Mouse (Mus musculus): Measurements from ENCODE around the gene Cdc27. TPM values are rescaled to one million over a fixed set of nuclear protein-coding genes. Genes with fewer than 3 reads are reported as not detected.
"Not testable (repeated sequence)": the region's sequence is repeated elsewhere in the genome, so short reads cannot be mapped to it uniquely, and the experiment has no call there.

Gene Cdc27
- total RNA-seq, 2 experiments from 2014 or later: 53.0 to 57.6 TPM

- peak; percentile 66 for DNase-seq
Measured at GRCm38 (mm10) chr11:104571373-104571772, 21.0 kb upstream of the Cdc27 start.

DNA sequence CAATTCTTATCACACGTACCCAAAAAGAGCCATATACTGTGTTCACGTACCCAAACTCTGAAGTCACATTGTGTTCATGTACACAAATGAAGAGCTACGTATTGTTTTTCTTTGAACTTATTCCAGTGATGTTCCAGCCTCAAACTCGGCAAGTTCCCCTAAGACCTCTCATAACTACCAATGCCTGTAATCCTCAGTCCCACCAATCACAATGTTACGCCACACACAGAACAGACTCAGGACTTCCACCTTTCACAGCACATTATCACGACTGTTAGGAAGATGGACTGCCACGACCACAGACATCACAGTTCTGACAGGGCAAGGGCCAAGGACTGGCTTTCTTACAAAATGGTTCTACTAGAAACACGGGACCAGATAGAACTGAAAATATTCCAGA, 20.1 kb upstream of the Cdc27 start:
- DNase-seq: not testable (repeated sequence)

DNA sequence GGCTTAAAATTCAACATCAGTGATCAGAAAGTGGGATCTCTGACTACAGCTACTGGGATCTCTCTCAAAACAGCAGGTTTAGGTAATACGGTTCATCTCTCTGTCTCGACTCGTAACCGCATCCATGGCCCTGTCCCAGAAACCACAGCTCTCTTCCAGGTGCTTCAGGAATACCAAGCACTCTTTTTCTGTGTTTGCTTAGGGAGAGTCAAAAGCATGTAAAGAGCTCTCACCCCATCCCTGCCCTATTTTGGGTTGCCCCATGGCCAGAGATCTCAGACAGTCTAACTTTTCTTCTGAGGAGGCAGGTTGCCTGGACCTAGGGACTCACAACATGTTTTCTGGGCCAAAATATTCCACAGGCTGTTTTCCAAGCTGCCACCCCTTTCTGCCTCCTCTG, 17.9 kb upstream of the Cdc27 start:
- DNase-seq: no peak

DNA sequence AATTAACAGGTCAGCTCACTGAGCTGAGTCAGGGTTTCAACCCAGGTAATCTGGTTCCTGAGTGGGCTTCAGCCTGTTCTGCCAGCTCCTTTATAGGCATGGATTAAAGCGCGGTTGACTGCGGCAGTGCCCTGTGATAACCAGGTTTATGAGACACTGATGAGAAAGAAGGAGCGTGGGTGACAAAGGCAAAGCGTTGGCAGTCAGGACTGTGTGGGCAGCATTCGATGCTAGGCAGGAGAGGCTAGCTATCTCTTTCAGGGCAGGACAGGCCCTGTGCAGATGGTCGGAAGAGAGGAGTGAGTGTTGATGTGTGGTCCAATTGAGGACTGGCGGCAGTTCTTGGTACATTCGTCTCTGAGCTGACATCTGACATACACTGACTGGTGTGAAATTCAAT, 17.3 kb upstream of the Cdc27 start:
- no peak for DNase-seq

- DNase-seq: no peak
Measured at GRCm38 (mm10) chr11:104566796-104567195, 16.4 kb upstream of the Cdc27 start.

- DNase-seq: no peak
Measured at GRCm38 (mm10) chr11:104566097-104566496, 15.7 kb upstream of the Cdc27 start.

GRCm38 (mm10) chr11:104565172-104565571, 14.8 kb upstream of the Cdc27 start:
- DNase-seq: no peak

DNA sequence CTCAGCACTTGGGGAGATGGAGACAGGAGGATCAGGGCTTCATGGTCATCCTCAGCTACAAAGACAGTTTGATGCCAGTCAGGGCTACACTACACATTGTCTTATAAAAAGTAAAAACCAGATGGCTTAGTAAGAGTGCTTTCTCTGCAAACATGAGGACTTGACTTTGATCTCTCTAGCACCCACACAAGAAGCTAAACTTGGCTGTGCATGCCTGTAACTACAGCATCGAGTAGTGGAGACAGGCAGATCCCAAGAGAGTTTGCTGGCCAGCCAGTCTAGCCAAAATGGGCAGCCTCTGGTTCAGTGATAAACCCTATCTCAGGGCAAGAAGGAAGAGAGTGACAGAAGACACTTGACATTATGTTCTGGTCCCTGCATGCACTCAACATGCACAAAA, 13.1 kb upstream of the Cdc27 start:
- no peak for DNase-seq

GRCm38 (mm10) chr11:104560971-104561370, 10.6 kb upstream of the Cdc27 start:
- no peak for DNase-seq

- peak; percentile 29 for DNase-seq
Measured at GRCm38 (mm10) chr11:104558651-104559403, 8.4 kb upstream of the Cdc27 start.

DNA sequence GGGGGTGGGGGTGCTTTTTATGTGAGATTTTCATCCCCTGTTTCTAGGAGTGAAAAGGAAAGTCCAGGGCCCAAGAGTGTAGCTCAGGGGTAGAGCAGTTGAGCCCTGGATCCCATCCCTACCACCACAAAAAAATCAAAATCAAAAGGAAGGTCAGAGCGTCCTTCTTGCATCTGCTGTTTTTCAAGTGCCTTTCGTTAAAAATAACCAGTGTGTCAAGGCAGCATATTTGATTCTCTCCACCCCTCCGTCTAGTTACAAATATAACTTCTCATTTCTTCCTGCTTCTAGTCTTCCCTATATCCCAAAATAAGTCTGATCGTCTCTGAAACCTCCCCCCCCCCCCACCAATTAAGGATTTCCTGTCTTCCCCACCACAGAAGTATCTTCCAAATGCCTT, 7.6 kb upstream of the Cdc27 start:
- no peak for DNase-seq

DNA sequence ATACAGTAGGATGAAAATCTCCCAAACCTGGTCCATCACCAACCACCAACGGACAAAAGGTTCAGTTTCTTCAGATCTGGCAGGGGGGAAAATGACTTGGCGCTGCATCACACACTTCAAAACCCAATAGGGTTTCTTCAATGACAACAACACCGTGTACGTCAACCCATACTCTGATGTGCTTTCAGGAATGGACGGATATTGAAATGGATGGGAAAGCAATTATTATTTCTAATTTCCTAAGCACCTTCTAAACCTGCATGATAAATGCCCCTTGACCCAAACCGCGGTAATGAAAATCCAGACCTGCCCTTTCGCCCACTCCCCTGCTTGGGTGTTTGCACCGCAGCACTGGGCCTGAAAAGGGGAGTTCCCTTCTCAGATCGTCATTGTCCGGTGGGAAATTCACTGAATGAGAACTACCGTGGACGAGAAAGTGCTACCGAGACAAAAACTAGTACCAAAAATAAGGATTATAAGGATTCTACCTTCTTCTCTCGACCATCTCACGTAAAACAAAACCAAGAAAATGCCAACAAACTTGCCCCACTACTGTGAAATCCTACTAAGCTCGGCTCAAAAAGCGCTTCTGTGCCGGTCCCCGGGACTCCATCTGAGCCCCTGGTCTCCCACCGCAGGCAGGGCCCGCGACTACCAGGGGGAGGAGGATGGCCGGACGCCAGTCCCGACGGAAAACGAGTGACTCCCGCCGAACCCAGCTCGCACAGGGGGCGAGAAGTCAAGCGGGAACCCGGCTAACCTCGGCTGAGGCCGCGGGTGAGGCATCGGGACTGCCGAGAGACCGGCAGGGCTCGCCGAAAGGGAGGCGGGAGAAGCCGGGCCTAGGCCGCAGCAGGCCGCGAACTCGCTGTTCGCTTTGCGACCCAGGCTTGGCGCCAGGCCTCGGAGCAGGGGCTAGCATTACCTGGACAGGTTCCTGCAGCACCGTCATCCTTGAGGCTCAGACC, 698 bp downstream of the Cdc27 start:
- peak; percentile 86 for DNase-seq

GRCm38 (mm10) chr11:104547502-104547901, 2.9 kb downstream of the Cdc27 start:
- no peak for DNase-seq

DNA sequence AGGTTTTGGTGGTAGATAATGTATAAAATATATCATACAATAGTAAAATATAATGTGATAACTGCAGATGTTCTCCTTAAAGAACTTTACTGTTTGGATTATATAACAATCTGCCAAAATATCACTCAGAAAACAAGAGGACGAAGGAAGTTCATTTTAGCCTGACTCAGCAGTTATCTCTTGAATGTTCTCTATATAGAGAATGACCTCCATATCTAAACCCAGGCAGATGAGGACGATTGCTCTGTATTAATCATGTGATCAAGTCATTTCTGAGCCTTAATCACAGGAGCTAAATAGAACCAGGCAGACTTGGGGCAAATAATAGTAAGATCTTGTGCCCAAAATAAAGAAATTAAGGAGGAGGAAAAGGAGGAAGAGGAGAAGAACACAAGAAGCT, 5.9 kb downstream of the Cdc27 start:
- no peak for DNase-seq

- DNase-seq: not testable (repeated sequence)
Measured at GRCm38 (mm10) chr11:104543337-104543736, 7.1 kb downstream of the Cdc27 start.

- DNase-seq: no peak
Measured at GRCm38 (mm10) chr11:104539811-104540210, 10.6 kb downstream of the Cdc27 start.

GRCm38 (mm10) chr11:104537945-104538555, 12.4 kb downstream of the Cdc27 start:
- DNase-seq: no peak

DNA sequence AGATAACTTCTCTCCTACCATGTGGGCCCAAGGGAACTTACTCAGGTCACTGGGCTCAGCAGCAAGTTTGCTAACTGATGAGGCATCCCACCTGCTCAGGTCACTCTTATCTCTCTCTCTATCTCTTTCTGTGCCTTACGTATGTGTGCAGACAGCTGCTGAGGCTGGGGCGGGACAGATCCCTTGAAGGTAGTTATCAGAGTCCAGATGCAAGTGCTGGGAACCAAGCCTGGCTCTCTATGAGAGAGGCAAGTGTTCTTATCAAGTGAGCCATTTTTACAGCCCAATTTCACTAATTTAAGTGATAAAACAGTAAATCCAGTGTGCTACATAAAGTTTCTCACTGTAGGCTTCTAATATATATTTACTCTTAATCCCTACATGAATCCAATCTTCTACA, 13.6 kb downstream of the Cdc27 start:
- no peak for DNase-seq

GRCm38 (mm10) chr11:104525935-104526334, 24.5 kb downstream of the Cdc27 start:
- DNase-seq: no peak

DNA sequence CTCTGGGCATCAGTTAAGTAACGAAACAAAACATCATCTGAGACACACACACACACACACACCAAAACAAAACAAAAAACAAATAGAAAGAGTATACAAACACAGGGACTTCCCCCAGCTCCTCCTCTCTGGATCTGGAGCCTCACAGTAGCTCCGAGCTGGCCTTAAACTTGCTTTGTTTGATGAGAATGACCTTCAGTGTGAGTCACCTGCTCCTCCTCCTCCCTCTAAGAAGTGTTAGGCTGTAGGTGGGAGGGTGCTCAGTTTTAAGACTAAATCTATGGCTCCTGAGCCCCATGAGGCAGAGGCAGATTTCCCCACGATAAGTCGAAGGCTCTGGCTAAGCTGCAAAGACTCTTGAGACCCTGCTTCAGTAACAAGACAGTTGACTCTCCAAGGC, 38.0 kb downstream of the Cdc27 start:
- peak; percentile 30 for DNase-seq

- peak; percentile 39 for DNase-seq
Measured at GRCm38 (mm10) chr11:104510606-104511005, 39.8 kb downstream of the Cdc27 start.

- DNase-seq: no peak
Measured at GRCm38 (mm10) chr11:104508455-104508854, 42.0 kb downstream of the Cdc27 start.

DNA sequence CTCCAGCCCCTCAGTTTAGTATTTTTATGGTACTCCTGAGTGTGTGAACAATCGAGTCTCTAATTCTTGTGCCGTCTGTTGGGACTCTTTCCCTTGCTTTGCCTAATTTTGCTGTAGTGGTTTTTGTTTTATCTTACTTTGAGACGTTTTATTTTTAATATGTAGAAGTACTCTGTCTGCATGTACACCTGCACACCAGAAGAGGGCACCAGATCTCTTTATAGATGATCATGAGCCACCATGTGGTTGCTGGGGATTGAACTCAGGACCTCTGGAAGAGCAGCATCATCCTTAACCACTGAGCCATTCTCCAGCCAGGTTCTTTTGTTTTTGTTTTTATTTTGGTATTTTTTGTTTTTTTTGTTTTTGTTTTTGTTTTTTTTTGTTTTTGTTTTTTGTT, 62.1 kb downstream of the Cdc27 start:
- no peak for DNase-seq
